Comparison of ENCODE assay signal across 8 mouse cellular contexts in the genomic region with DNA sequence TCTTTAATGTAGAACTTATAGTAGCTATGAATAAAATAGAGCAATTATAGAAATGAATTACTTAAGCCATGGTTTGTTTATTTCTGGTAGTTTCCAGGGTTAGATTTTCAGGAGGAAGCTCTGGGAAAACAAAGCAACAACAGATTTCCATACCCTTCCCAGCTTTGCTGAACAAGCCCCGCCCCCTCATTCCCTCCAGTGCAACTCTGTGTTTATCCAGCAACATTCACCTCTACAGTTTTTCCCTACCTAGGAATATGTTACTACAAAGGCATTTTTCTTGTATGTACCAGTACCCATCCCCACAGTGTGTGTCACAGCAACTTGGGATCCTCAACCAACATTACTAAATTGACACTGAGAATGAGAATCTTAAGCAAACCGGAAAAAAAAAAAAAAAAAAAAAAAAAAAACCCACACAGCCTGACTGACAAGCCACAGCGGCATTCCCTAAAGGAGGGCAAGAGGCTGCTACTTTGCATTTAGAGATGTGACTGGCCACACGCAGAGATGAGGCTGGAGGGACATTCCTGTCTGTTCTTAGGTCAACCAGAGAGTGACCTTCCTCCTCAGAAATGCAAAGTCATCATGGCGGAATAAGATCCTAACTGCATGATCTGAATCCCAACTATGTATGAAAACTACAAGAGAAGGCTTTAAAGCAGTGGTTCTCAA.
A peak's percentile ranks its signal among the peaks of the same experiment; 100 is the strongest.
DNase-seq lines count a peak whose midpoint lies in the region; ATAC-seq lines count a peak whose summit lies in the region.
"Had no signal": no experiment of that assay in that cellular context is flagged by ENCODE, and none has a peak within 500 bp of the region (broad histone marks: within the 10 kb centered on the region; RNA-seq: fewer than 3 reads in every experiment).

No protein-coding gene starts in this region.

- H3K9ac ChIP-seq in embryonic facial prominence, embryonic 13.5 days = no peak overlapping the region
- H3K9ac ChIP-seq in intestine, embryonic 15.5 days = no peak overlapping the region

- H3K9me3 ChIP-seq in embryonic facial prominence, embryonic 13.5 days = no peaks in the 10 kb centered on the region
- H3K9me3 ChIP-seq in intestine, embryonic 15.5 days = no peaks in the 10 kb centered on the region

- ATAC-seq in embryonic facial prominence, embryonic 13.5 days (ENCODE audit: insufficient number of reproducible peaks, insufficient read depth, low FRiP score, low TSS enrichment, low read depth) = no peak
- ATAC-seq in intestine, embryonic 15.5 days = peak; percentile 58; the same call in 1 of the 2 replicates
- ATAC-seq: activated CD4-positive, CD25-positive, alpha-beta regulatory T cell, adult 4 months had no signal

- peaks cover 23% of the 10 kb centered on the region for H3K4me1 ChIP-seq in embryonic facial prominence, embryonic 13.5 days
- peaks cover 4% of the 10 kb centered on the region; the same call in 1 of the 2 replicates for H3K4me1 ChIP-seq in intestine, embryonic 15.5 days (replicated peaks)

- no peak overlapping the region for H3K27ac ChIP-seq in embryonic facial prominence, embryonic 13.5 days
- H3K27ac ChIP-seq in intestine, embryonic 15.5 days = no peak overlapping the region

- peak overlapping the region; percentile 45 for H3K4me2 ChIP-seq in embryonic facial prominence, embryonic 13.5 days
- H3K4me2 ChIP-seq in intestine, embryonic 15.5 days (replicated peaks) = no peak overlapping the region

- no peaks in the 10 kb centered on the region for H3K27me3 ChIP-seq in embryonic facial prominence, embryonic 13.5 days
- no peaks in the 10 kb centered on the region for H3K27me3 ChIP-seq in intestine, embryonic 15.5 days (replicated peaks)

- H3K4me3 ChIP-seq in embryonic facial prominence, embryonic 13.5 days = peak overlapping the region; percentile 10; the same call in 1 of the 2 replicates
- no peak overlapping the region for H3K4me3 ChIP-seq in intestine, embryonic 15.5 days (replicated peaks)

- 13% methylated on average over 5 of the region's 5 CpGs for WGBS in embryonic facial prominence, embryonic 13.5 days
- WGBS in intestine, embryonic 15.5 days = 29% methylated on average over 5 of the region's 5 CpGs

- peak; percentile 27 for DNase-seq in lung, postnatal 14 days
- no peak for DNase-seq in lung, postnatal 10 days
- DNase-seq in ovary, postnatal 36 days (ENCODE audit: low spot score) = no peak
- DNase-seq in cerebellum, adult 18-20 months = no peak
- no peak for DNase-seq in thymus, postnatal 4 days

- H3K36me3 ChIP-seq in embryonic facial prominence, embryonic 13.5 days = no peaks in the 10 kb centered on the region
- no peaks in the 10 kb centered on the region for H3K36me3 ChIP-seq in intestine, embryonic 15.5 days
